Mouse (Mus musculus): ENCODE measurements around the gene Tlx2. TPM values are rescaled to one million over a fixed set of nuclear protein-coding genes. Genes with fewer than 3 reads are reported as not detected.

The Tlx2 gene
- polyA plus RNA-seq, 1 experiment, result 0.31 TPM

- TF ChIP-seq CTCF (IDR thresholded peaks at IDR 0.05; ENCODE audit: borderline replicate concordance, extremely low read depth, insufficient read depth, insufficient read length), result no peak
- TF ChIP-seq POLR2A (IDR thresholded peaks at IDR 0.05; ENCODE audit: borderline replicate concordance, extremely low read depth, insufficient read depth, insufficient read length, poor library complexity, severe bottlenecking), result no peak
- no peak for DNase-seq (ENCODE audit: low read depth)
Observed at GRCm38 (mm10) chr6:83031921-83032590, 38.0 kb downstream of the Tlx2 start.

- no peak for DNase-seq (ENCODE audit: low read depth)
- TF ChIP-seq POLR2A (IDR thresholded peaks at IDR 0.05; ENCODE audit: borderline replicate concordance, extremely low read depth, insufficient read depth, insufficient read length, poor library complexity, severe bottlenecking), result no peak
- TF ChIP-seq CTCF (IDR thresholded peaks at IDR 0.05; ENCODE audit: borderline replicate concordance, extremely low read depth, insufficient read depth, insufficient read length), result no peak
Observed at GRCm38 (mm10) chr6:83031111-83031510, 39.0 kb downstream of the Tlx2 start.

- DNase-seq (ENCODE audit: low read depth), result no peak
- no peak for TF ChIP-seq CTCF (IDR thresholded peaks at IDR 0.05; ENCODE audit: borderline replicate concordance, extremely low read depth, insufficient read depth, insufficient read length)
- no peak for TF ChIP-seq POLR2A (IDR thresholded peaks at IDR 0.05; ENCODE audit: borderline replicate concordance, extremely low read depth, insufficient read depth, insufficient read length, poor library complexity, severe bottlenecking)
Observed at GRCm38 (mm10) chr6:83029777-83030176, 40.3 kb downstream of the Tlx2 start.

GRCm38 (mm10) chr6:83027706-83028105 lies 42.4 kb downstream of the Tlx2 start:
- no peak for DNase-seq (ENCODE audit: low read depth)
- no peak for TF ChIP-seq CTCF (IDR thresholded peaks at IDR 0.05; ENCODE audit: borderline replicate concordance, extremely low read depth, insufficient read depth, insufficient read length)
- TF ChIP-seq POLR2A (IDR thresholded peaks at IDR 0.05; ENCODE audit: borderline replicate concordance, extremely low read depth, insufficient read depth, insufficient read length, poor library complexity, severe bottlenecking), result no peak

- TF ChIP-seq POLR2A (IDR thresholded peaks at IDR 0.05; ENCODE audit: borderline replicate concordance, extremely low read depth, insufficient read depth, insufficient read length, poor library complexity, severe bottlenecking) (no peak), CTCF (IDR thresholded peaks at IDR 0.05; ENCODE audit: borderline replicate concordance, extremely low read depth, insufficient read depth, insufficient read length) (no peak)
- no peak for DNase-seq (ENCODE audit: low read depth)
Observed at GRCm38 (mm10) chr6:83027293-83027692, 42.8 kb downstream of the Tlx2 start.

GRCm38 (mm10) chr6:83025221-83025620 lies 44.9 kb downstream of the Tlx2 start:
- no peak for TF ChIP-seq POLR2A (IDR thresholded peaks at IDR 0.05; ENCODE audit: borderline replicate concordance, extremely low read depth, insufficient read depth, insufficient read length, poor library complexity, severe bottlenecking)
- no peak for TF ChIP-seq CTCF (IDR thresholded peaks at IDR 0.05; ENCODE audit: borderline replicate concordance, extremely low read depth, insufficient read depth, insufficient read length)
- DNase-seq (ENCODE audit: low read depth), result no peak

- no peak for DNase-seq (ENCODE audit: low read depth)
- TF ChIP-seq POLR2A (IDR thresholded peaks at IDR 0.05; ENCODE audit: borderline replicate concordance, extremely low read depth, insufficient read depth, insufficient read length, poor library complexity, severe bottlenecking), result no peak
- no peak for TF ChIP-seq CTCF (IDR thresholded peaks at IDR 0.05; ENCODE audit: borderline replicate concordance, extremely low read depth, insufficient read depth, insufficient read length)
Observed at GRCm38 (mm10) chr6:83024421-83024820, 45.7 kb downstream of the Tlx2 start.

- no peak for DNase-seq (ENCODE audit: low read depth)
- no peak for TF ChIP-seq POLR2A (IDR thresholded peaks at IDR 0.05; ENCODE audit: borderline replicate concordance, extremely low read depth, insufficient read depth, insufficient read length, poor library complexity, severe bottlenecking)
- no peak for TF ChIP-seq CTCF (IDR thresholded peaks at IDR 0.05; ENCODE audit: borderline replicate concordance, extremely low read depth, insufficient read depth, insufficient read length)
Observed at GRCm38 (mm10) chr6:83023786-83024185, 46.3 kb downstream of the Tlx2 start.

GRCm38 (mm10) chr6:83023008-83023407 lies 47.1 kb downstream of the Tlx2 start:
- TF ChIP-seq CTCF (IDR thresholded peaks at IDR 0.05; ENCODE audit: borderline replicate concordance, extremely low read depth, insufficient read depth, insufficient read length) (no peak), POLR2A (IDR thresholded peaks at IDR 0.05; ENCODE audit: borderline replicate concordance, extremely low read depth, insufficient read depth, insufficient read length, poor library complexity, severe bottlenecking) (no peak)
- DNase-seq (ENCODE audit: low read depth), result no peak

- no peak for DNase-seq (ENCODE audit: low read depth)
- TF ChIP-seq POLR2A (IDR thresholded peaks at IDR 0.05; ENCODE audit: borderline replicate concordance, extremely low read depth, insufficient read depth, insufficient read length, poor library complexity, severe bottlenecking) (no peak), CTCF (IDR thresholded peaks at IDR 0.05; ENCODE audit: borderline replicate concordance, extremely low read depth, insufficient read depth, insufficient read length) (no peak)
Observed at GRCm38 (mm10) chr6:83020836-83021593, 49.1 kb downstream of the Tlx2 start.

GRCm38 (mm10) chr6:83020121-83020520 lies 50.0 kb downstream of the Tlx2 start:
- no peak for DNase-seq (ENCODE audit: low read depth)
- TF ChIP-seq CTCF (IDR thresholded peaks at IDR 0.05; ENCODE audit: borderline replicate concordance, extremely low read depth, insufficient read depth, insufficient read length) (no peak), POLR2A (IDR thresholded peaks at IDR 0.05; ENCODE audit: borderline replicate concordance, extremely low read depth, insufficient read depth, insufficient read length, poor library complexity, severe bottlenecking) (no peak)

- no peak for TF ChIP-seq CTCF (IDR thresholded peaks at IDR 0.05; ENCODE audit: borderline replicate concordance, extremely low read depth, insufficient read depth, insufficient read length)
- no peak for DNase-seq (ENCODE audit: low read depth)
Observed at GRCm38 (mm10) chr6:83019044-83019443, 51.0 kb downstream of the Tlx2 start.

Other genes with a start within 250 kb of the Tlx2 start
- 21.3 and 23.9 TPM in 2 replicates for gene Sema4f, start 130.5 kb downstream of the Tlx2 start, polyA plus RNA-seq (2012; rRNA removed)
- gene M1ap, start 123.4 kb downstream of the Tlx2 start, polyA plus RNA-seq (2012; rRNA removed), result 0.05 and 0.15 TPM in 2 replicates
- 2.7 and 2.9 TPM in 2 replicates for gene Dok1, start 36.8 kb downstream of the Tlx2 start, polyA plus RNA-seq (2012; rRNA removed)
- gene Loxl3, start 36.1 kb downstream of the Tlx2 start, polyA plus RNA-seq (2012; rRNA removed), result 6.7 and 7.3 TPM in 2 replicates
- 222 and 386 TPM in 2 replicates for gene Aup1, start 15.8 kb downstream of the Tlx2 start, polyA plus RNA-seq (2012; rRNA removed)
- 63.4 and 99.1 TPM in 2 replicates for gene Htra2, start 15.0 kb downstream of the Tlx2 start, polyA plus RNA-seq (2012; rRNA removed)
- gene Dqx1, start 12.4 kb downstream of the Tlx2 start, polyA plus RNA-seq (2012; rRNA removed), result 1.0 and 1.8 TPM in 2 replicates
- gene Pcgf1, start 7.6 kb upstream of the Tlx2 start, polyA plus RNA-seq (2012; rRNA removed), result 39.8 and 66.1 TPM in 2 replicates
- 0.29 and 0.78 TPM in 2 replicates for gene Lbx2, start 16.1 kb upstream of the Tlx2 start, polyA plus RNA-seq (2012; rRNA removed)
- gene Ccdc142, start 31.3 kb upstream of the Tlx2 start, polyA plus RNA-seq (2012; rRNA removed), result 10.4 and 12.8 TPM in 2 replicates
- 10.3 and 11.6 TPM in 2 replicates for gene Gm42688, start 31.3 kb upstream of the Tlx2 start, polyA plus RNA-seq (2012; rRNA removed)
- gene Mrpl53, start 38.7 kb upstream of the Tlx2 start, polyA plus RNA-seq (2012; rRNA removed), result 99.0 and 142 TPM in 2 replicates
- 45.3 and 63.1 TPM in 2 replicates for gene Mogs, start 45.2 kb upstream of the Tlx2 start, polyA plus RNA-seq (2012; rRNA removed)
- 298 and 440 TPM in 2 replicates for gene Wbp1, start 51.3 kb upstream of the Tlx2 start, polyA plus RNA-seq (2012; rRNA removed)
- 43.4 and 47.9 TPM in 2 replicates for gene Ino80b, start 55.1 kb upstream of the Tlx2 start, polyA plus RNA-seq (2012; rRNA removed)
- gene Rtkn, start 65.2 kb upstream of the Tlx2 start, polyA plus RNA-seq (2012; rRNA removed), result 28.9 and 30.7 TPM in 2 replicates
- 21.2 and 31.4 TPM in 2 replicates for gene Wdr54, start 86.1 kb upstream of the Tlx2 start, polyA plus RNA-seq (2012; rRNA removed)
- 2.9 and 4.1 TPM in 2 replicates for gene 1700003E16Rik, start 86.1 kb upstream of the Tlx2 start, polyA plus RNA-seq (2012; rRNA removed)
- gene Dctn1, start 95.6 kb upstream of the Tlx2 start, polyA plus RNA-seq (2012; rRNA removed), result 217 and 252 TPM in 2 replicates
- gene Slc4a5, start 149.5 kb upstream of the Tlx2 start, polyA plus RNA-seq (2012; rRNA removed), result 2.1 and 7.0 TPM in 2 replicates